Mouse (Mus musculus) skeletal muscle tissue, postnatal 0 days (tissue): ENCODE data around the gene Ncstn. TPM values are rescaled to one million over a fixed set of nuclear protein-coding genes. Genes with fewer than 3 reads are reported as not detected.

Source experiments
- polyA plus RNA-seq: library from polyadenylated mRNA; unstranded; fragments of >200 nt; fragmentation: Nextera tagmentation; extraction: Ambion mirVana; gene quantifications from 2 replicates; pipeline ENCODE4 v1.2.1, GENCODE M21; 2015

Gene Ncstn
- polyA plus RNA-seq: 57.0 and 63.1 TPM in 2 replicates

DNA sequence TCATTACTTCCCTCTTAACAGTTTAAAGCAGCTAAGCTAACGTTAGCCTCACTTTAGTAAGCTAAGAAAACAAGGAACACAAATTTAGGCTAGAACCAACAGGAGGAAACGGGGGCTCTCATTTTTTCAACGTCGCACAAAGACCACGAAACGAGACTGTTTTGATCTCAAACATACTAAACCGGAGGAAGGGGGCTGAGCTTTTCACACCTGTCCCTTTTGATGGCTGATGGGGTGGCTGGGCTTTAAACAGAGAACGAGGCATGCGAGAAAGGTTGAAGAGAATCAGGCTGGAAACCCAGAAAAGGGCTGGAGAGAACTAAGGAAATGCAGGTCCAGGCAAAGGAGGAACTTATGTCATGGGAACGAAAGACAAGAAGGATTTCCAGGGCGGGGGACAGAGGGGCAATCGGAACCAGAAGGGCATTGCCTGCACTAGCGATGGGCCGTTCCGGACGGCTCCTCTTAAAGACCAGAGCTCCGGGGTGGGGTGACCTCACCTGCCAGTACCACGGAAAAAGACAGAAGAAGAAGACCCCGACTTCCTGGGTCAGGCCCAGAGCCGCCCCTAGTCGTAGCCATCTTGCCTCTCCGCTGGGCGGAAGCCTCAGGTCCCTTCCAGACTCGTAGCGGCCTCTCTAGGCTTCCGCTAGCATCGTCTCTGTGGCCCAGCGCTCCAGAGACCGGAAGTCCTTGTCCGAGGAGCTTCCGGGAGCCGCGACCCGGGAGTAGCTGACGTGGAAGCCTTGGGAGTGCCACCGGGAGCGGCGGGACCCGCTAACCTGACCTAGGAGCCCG lies at the start of gene Ncstn, which contains the start of gene Copa:
Gene Ncstn, minus strand, starts transcription at position 695 of the 798 bp plus-strand sequence.
Gene Copa, plus strand, starts transcription at position 429 of the 798 bp plus-strand sequence.

DNA sequence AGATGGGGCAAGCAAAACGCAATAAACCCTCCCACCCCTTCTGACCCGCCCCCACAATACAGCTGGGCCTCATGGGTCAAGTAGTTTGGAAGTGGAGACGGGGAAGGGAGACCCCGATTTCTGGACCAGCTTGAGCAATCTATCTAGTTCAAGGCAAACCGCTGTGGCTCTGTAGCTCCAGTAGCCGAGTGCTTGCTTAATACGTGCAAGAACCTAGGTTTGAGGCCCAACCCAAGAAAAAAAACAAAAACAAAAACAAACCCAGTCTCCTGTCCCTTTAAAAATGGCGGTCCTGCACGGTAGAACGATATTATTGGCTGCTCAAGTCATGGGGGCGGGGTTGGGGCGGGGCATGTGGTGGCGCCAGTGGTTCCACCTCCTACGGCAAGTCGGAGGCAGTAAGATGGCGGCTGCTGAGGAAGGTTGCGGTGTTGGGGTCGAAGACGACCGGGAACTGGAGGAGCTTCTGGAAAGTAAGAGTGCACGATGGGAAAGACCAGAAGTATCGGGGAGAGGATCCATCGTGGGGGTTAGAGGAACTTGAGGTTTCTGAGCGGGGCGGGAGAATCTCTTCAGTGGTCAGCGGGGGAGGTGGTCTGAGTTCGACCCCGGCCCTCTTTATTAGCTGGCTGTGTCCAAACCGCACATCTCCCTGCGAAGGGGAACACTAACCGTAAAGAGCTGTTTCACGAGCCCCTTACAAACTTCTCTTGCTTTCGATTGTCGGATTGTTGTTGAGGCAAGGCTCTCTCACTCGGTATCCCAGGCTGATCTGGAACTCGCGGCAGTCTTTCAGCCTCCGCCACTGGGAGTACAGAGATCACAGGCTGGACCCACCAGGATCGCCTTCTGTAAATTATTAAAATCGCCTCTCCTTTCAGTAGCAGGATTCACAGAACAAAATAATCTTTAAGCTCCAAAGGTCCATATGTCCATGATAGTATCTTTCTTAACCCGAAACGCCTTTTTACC lies 44.1 kb upstream of the Ncstn start, which contains the start of gene Pex19:
Gene Pex19, plus strand, starts transcription at position 380 of the 972 bp plus-strand sequence.

DNA sequence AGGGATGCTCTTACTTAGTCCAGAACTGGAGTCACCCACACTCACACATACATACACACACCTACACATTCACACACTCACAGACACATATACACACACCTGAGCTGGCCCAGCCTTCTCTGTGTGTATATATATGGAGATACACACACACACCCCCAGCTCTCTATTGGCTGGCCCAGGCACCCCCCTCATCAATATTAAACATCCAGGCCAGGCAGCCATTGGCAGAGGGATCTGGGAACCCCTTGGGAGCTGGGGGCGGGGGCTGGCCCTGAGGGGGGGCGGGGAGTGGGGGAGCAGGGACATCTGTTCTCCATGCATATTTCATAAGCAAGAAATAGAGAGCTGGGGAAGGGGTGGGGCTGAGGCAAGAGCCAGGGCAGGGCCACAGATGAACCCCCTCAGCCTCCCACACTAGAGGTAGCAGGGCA lies 25.1 kb downstream of the Ncstn start, which contains the start of gene Nhlh1:
Gene Nhlh1, minus strand, starts transcription at position 83 of the 431 bp plus-strand sequence.

DNA sequence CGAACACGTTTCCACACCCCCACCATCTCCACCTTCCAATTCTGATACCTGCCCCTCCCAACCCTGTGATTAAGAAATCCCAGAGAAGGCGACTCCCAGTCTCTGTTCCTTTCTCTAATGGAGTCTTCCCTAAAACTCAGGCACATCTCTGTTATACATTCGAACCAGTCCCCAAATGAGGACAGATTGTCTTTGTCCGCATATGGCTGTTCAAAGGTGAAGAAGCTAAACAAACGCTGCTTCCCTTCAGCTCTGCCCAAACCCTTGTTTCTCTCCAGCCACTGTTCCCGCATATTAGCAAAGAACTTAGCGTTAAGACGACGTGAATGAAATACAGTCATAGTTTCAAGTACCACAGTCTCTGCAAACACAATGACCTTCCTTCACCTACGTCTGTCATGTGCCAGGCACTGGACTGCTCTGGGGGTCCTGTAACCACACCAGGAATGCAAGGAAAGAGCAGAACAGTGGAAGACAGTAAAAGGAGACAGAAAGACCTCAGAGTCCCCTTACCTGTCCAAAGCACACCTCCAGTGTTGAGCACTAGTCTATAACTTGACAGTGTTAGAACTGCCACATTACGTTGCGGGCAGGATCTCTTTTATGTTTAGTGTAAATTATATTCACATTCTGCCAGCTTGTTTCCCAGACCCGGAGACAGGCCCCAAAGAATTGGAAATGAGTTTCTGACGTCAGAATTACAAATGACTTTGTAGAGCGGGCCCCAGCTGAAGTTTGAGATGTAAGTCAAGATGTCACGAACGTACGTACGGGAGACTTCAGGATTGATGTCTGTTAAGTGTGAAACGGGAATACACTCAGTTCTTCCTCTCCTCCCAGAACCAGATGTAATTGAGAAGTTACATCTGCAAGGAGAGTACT lies 54.0 kb downstream of the Ncstn start, which contains the start of gene Vangl2:
Gene Vangl2, minus strand, starts transcription at position 51 of the 882 bp plus-strand sequence.

Other genes starting within 250 kb of the Ncstn start
- 2.8 and 3.9 TPM in 2 replicates for gene Cd84, start 243.1 kb downstream of the Ncstn start, polyA plus RNA-seq
- gene Gm10521, start 187.1 kb downstream of the Ncstn start, polyA plus RNA-seq: not detected in 2 replicates
- gene Slamf6, start 165.3 kb downstream of the Ncstn start, polyA plus RNA-seq: 0.13 and 0.46 TPM in 2 replicates
- 2.6 and 4.0 TPM in 2 replicates for gene Vangl2, start 54.4 kb downstream of the Ncstn start, polyA plus RNA-seq
- not detected in 2 replicates for gene Nhlh1, start 25.2 kb downstream of the Ncstn start, polyA plus RNA-seq
- 89.8 and 97.0 TPM in 2 replicates for gene Copa, start 266 bp downstream of the Ncstn start, polyA plus RNA-seq
- gene Pex19, start 44.0 kb upstream of the Ncstn start, polyA plus RNA-seq: 185 and 200 TPM in 2 replicates
- 128 and 141 TPM in 2 replicates for gene Dcaf8, start 65.3 kb upstream of the Ncstn start, polyA plus RNA-seq
- 79.7 and 89.6 TPM in 2 replicates for gene Pea15a, start 124.0 kb upstream of the Ncstn start, polyA plus RNA-seq
- 1,722 and 1,828 TPM in 2 replicates for gene Casq1, start 137.1 kb upstream of the Ncstn start, polyA plus RNA-seq
- gene Atp1a4, start 175.6 kb upstream of the Ncstn start, polyA plus RNA-seq: 0.05 and 0.10 TPM in 2 replicates
- gene Igsf8, start 178.8 kb upstream of the Ncstn start, polyA plus RNA-seq: 16.3 and 17.3 TPM in 2 replicates
- gene Atp1a2, start 215.3 kb upstream of the Ncstn start, polyA plus RNA-seq: 105 and 110 TPM in 2 replicates
- not detected in 2 replicates for gene Kcnj9, start 246.5 kb upstream of the Ncstn start, polyA plus RNA-seq